Mouse (Mus musculus): ENCODE data around the gene Fam122c. TPM values are rescaled to one million over a fixed set of nuclear protein-coding genes. Genes with fewer than 3 reads are reported as not detected.

Gene Fam122c
- polyA plus RNA-seq, 1 experiment = not detected

DNA sequence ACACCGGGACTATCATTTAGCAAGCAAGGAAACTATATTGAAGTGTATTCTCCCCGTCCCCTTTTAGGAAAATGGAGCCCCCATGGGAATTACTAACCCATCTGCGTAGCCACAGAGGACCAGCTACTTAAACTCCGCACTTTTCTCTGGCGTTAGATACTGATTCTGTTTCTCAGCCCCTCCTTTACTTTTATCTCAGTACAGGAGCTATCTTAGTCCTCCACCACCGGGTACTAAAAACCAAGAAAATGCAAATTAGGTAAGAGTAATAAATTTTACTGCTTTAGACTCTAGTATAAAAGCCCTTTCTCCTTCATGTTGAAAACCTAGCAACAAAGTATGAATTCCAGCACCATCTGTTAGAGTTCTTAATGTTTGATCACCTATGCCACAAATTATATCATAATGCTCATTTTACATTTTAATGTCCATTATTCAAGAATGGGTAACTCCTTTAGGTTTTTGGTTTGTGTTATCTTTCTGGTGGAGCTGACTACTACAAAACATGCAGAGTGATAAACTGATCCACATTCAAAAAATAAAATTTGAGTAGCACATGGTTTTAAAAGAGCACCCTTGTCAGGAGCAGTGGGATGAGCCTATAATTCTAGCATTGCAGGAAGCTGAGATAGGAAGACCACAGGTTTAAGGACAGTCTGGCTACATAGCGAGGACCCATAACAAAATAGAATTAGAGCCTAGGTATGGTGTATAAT lies 91.6 kb downstream of the Fam122c start:
- DNase-seq (ENCODE audit: low read depth, low spot score) = no peak
- WGBS = 72% methylated on average over 7 of the region's 7 CpGs

DNA sequence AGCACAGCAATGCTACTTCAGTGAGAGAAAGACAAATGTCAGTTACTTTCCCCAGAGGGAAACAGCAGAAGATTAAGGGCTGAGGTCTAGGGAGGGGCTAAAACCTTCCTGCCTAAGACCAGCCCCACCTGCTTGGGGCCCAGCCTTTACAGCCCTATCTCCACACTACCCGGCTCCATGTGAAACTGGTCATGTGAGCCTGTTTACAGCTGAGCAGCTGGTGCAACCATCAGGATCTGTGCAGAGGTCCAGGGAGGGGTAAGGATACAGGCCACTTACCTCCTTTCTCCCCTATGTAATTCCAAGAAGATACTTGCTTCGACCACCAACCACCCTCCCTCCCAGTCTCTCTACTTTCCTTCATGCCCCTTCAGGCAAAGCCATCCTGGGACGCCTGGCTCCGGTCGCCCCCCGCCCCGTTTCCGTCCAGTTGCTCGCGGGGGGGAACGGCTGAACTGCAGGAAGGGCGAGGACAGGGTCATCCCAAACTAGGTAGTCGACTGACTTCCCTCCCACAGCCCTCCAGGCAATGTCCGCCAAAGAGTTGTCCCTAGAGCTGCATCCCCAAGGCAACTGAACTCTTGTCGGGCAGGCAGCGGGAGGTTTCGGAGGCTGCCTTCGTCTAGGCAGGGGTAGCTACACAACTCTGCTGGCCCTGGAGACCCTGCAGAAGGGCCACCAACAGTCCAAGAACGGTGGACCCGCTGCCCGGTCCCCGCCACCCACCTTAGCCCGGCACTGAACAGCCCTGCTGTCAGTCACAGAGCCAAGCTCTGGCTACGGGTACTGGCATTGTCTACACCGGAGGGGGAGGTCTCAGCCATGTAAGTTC lies 96.5 kb downstream of the Fam122c start:
- no peak for DNase-seq (ENCODE audit: low read depth, low spot score)

DNA sequence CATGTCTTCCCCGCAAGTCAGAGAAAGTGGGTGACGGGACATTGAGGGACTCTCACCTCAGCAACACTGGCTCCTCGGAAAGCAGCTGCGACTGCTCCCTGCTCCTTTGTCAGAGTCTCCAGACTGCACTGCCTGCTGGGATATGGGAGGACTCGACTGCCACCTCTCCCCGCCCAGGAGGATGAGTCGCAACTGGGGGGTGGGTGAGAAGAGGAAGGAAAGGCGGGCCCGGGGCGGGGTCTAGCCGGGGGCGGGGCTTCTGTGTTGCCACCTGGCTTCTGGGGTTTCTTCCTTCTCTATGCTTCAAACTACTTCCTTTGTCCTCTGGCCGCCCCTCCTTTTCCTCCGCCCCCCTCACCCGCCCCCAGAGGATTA lies 97.1 kb downstream of the Fam122c start, which contains the start of gene Mospd1:
Mospd1 (minus strand) TSS at position 137 of the 375 bp plus-strand sequence.
- 16% methylated on average over 11 of the region's 15 CpGs for WGBS
- DNase-seq (ENCODE audit: low read depth, low spot score) = peak; percentile 54

More for the DNA sequence above, 96.5 kb downstream of the Fam122c start:
- WGBS = 15% methylated on average over 21 of the region's 25 CpGs

Other genes starting within 250 kb of the Fam122c start
- not detected in 2 replicates for gene Plac1, start 33.3 kb upstream of the Fam122c start, polyA plus RNA-seq (2012; rRNA removed)
- gene Fam122b, start 3.6 kb upstream of the Fam122c start, polyA plus RNA-seq (2012; rRNA removed) = 1.3 and 2.3 TPM in 2 replicates
- 2.3 and 3.5 TPM in 2 replicates for gene Mospd1, start 97.1 kb downstream of the Fam122c start, polyA plus RNA-seq (2012; rRNA removed)
- gene Etd, start 161.5 kb downstream of the Fam122c start, polyA plus RNA-seq (2012; rRNA removed) = not detected in 2 replicates

Data from large intestine, adult 2 months (tissue).